Mouse (Mus musculus): ENCODE measurements around the gene C1qb. TPM values are rescaled to one million over a fixed set of nuclear protein-coding genes. Genes with fewer than 3 reads are reported as not detected.

The C1qb gene
- polyA plus RNA-seq, 1 experiment from 2014 or later, result 71.1 TPM

GRCm38 (mm10) chr4:136917165-136917524 lies 31.2 kb upstream of the C1qb start:
- no peak overlapping the region for H3K27ac ChIP-seq (ENCODE audit: low read length)
- no peaks in the 10 kb centered on the region for H3K9me3 ChIP-seq (ENCODE audit: control insufficient read depth, low read depth, low read length)
- 0 out of 2 replicates have a peak, but pooled peaks cover 2% of the 10 kb centered on the region for H3K27me3 ChIP-seq (ENCODE audit: control insufficient read depth, insufficient read depth, low read length)
- H3K9ac ChIP-seq (replicated peaks; ENCODE audit: low read depth, low read length), result no peak overlapping the region
- no peak overlapping the region for H3K4me3 ChIP-seq (ENCODE audit: low read depth, low read length)
- WGBS, result 27% methylated on average over 7 of the region's 7 CpGs
- no peak overlapping the region for H3K4me2 ChIP-seq (replicated peaks; ENCODE audit: low read depth, low read length)
- ATAC-seq (ENCODE audit: insufficient number of reproducible peaks, insufficient read depth, low FRiP score, low read depth), result no peak; the same call in 1 of the 2 replicates
- H3K36me3 ChIP-seq (ENCODE audit: control insufficient read depth, insufficient read depth, low read length), result no peaks in the 10 kb centered on the region
- no peaks in the 10 kb centered on the region for H3K4me1 ChIP-seq (ENCODE audit: control insufficient read depth, insufficient read depth, low read length)

DNA sequence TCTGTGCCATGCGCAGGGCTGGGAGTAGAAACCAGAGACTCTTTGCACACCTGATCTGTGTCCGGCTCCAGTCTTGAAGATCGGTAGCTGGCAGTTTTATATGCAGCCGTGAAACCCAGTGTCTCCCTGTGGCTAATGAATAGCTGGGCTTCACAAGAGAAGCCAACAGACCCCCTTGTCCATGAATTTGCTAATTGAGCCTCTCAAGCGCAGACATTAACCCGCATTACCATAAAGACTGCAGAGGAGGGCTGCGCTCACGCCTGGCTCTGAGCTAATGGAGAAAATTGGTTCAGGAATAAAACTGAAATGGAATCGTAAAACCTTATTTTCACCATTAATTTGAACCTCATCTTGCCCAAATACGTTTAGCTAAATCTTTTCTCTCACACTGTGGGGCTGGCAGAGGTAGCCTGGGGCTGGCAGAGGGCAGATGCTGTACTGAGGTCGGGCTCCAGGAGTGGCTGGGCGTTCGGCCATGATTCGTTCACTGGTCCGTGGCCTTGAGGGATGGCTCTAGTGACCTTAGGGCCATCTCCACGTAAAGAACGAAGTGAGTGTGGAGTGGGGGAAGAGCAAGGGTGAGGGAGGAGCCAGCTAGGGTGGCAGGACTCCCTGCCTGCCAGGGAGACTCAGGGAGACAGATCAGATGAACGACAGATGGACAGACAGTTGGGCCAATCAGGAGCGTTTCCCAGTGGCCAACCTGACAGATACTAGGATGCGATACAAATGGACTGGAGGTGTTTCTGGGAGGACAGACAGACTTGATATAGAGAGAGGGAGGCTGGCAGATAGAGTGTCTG lies 30.6 kb upstream of the C1qb start:
- no peaks in the 10 kb centered on the region for H3K36me3 ChIP-seq (ENCODE audit: control insufficient read depth, insufficient read depth, low read length)
- 0 out of 2 replicates have a peak, but pooled peaks cover 3% of the 10 kb centered on the region for H3K27me3 ChIP-seq (ENCODE audit: control insufficient read depth, insufficient read depth, low read length)
- H3K4me2 ChIP-seq (replicated peaks; ENCODE audit: low read depth, low read length), result no peak overlapping the region
- no peak overlapping the region for H3K9ac ChIP-seq (replicated peaks; ENCODE audit: low read depth, low read length)
- H3K4me3 ChIP-seq (ENCODE audit: low read depth, low read length), result no peak overlapping the region
- ATAC-seq (ENCODE audit: insufficient number of reproducible peaks, insufficient read depth, low FRiP score, low read depth), result no peak
- no peaks in the 10 kb centered on the region for H3K4me1 ChIP-seq (ENCODE audit: control insufficient read depth, insufficient read depth, low read length)
- WGBS, result 64% methylated on average over 20 of the region's 20 CpGs
- no peaks in the 10 kb centered on the region for H3K9me3 ChIP-seq (ENCODE audit: control insufficient read depth, low read depth, low read length)
- H3K27ac ChIP-seq (ENCODE audit: low read length), result no peak overlapping the region

GRCm38 (mm10) chr4:136912841-136913240 lies 26.9 kb upstream of the C1qb start:
- Histone ChIP-seq H3K36me3 (ENCODE audit: control insufficient read depth, insufficient read depth, low read length) (no peaks in the 10 kb centered on the region), H3K4me3 (ENCODE audit: low read depth, low read length) (no peak overlapping the region), H3K27me3 (ENCODE audit: control insufficient read depth, insufficient read depth, low read length) (peaks cover 6% of the 10 kb centered on the region; the same call in 1 of the 2 replicates), H3K27ac (ENCODE audit: low read length) (no peak overlapping the region), H3K4me2 (replicated peaks; ENCODE audit: low read depth, low read length) (no peak overlapping the region), H3K9ac (replicated peaks; ENCODE audit: low read depth, low read length) (no peak overlapping the region), H3K9me3 (ENCODE audit: control insufficient read depth, low read depth, low read length) (no peaks in the 10 kb centered on the region), H3K4me1 (ENCODE audit: control insufficient read depth, insufficient read depth, low read length) (no peaks in the 10 kb centered on the region)
- ATAC-seq (ENCODE audit: insufficient number of reproducible peaks, insufficient read depth, low FRiP score, low read depth), result no peak
- WGBS, result 17% methylated on average over 9 of the region's 9 CpGs

DNA sequence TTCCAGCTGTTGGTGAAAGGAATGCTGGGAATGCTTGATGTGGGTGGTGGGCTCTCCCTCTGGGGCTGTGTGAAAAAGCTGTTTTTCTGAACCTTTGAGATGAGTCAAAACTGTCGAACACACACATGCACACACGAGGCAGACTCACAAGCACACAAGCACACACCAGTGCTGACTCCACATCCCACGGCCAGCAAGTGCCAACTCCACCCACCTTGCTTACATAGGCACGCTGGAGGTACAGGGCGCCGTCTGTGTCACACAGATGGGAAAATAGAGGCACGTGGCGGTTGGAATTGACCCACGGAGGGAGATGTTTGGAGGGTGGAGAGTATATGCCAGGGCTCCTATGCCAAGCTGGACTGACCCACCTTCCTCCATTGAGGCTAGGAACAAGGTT lies 25.8 kb upstream of the C1qb start:
- H3K27me3 ChIP-seq (ENCODE audit: control insufficient read depth, insufficient read depth, low read length), result peaks cover 6% of the 10 kb centered on the region; the same call in 1 of the 2 replicates
- no peaks in the 10 kb centered on the region for H3K4me1 ChIP-seq (ENCODE audit: control insufficient read depth, insufficient read depth, low read length)
- no peak overlapping the region for H3K4me2 ChIP-seq (replicated peaks; ENCODE audit: low read depth, low read length)
- H3K9ac ChIP-seq (replicated peaks; ENCODE audit: low read depth, low read length), result no peak overlapping the region
- no peak for ATAC-seq (ENCODE audit: insufficient number of reproducible peaks, insufficient read depth, low FRiP score, low read depth)
- no peaks in the 10 kb centered on the region for H3K36me3 ChIP-seq (ENCODE audit: control insufficient read depth, insufficient read depth, low read length)
- WGBS, result 43% methylated on average over 9 of the region's 9 CpGs
- H3K27ac ChIP-seq (ENCODE audit: low read length), result no peak overlapping the region
- no peaks in the 10 kb centered on the region for H3K9me3 ChIP-seq (ENCODE audit: control insufficient read depth, low read depth, low read length)
- H3K4me3 ChIP-seq (ENCODE audit: low read depth, low read length), result no peak overlapping the region

- Histone ChIP-seq H3K27ac (ENCODE audit: low read length) (no peak overlapping the region), H3K4me2 (replicated peaks; ENCODE audit: low read depth, low read length) (no peak overlapping the region), H3K36me3 (ENCODE audit: control insufficient read depth, insufficient read depth, low read length) (no peaks in the 10 kb centered on the region), H3K4me1 (ENCODE audit: control insufficient read depth, insufficient read depth, low read length) (no peaks in the 10 kb centered on the region), H3K9me3 (ENCODE audit: control insufficient read depth, low read depth, low read length) (no peaks in the 10 kb centered on the region), H3K4me3 (ENCODE audit: low read depth, low read length) (no peak overlapping the region), H3K9ac (replicated peaks; ENCODE audit: low read depth, low read length) (no peak overlapping the region), H3K27me3 (ENCODE audit: control insufficient read depth, insufficient read depth, low read length) (peaks cover 7% of the 10 kb centered on the region)
- ATAC-seq (ENCODE audit: insufficient number of reproducible peaks, insufficient read depth, low FRiP score, low read depth), result no peak
- 8% methylated on average over 17 of the region's 17 CpGs for WGBS
These were observed 25.2 kb upstream of the C1qb start for GRCm38 (mm10) chr4:136911211-136911646.

- H3K27me3 ChIP-seq (ENCODE audit: control insufficient read depth, insufficient read depth, low read length), result peaks cover 22% of the 10 kb centered on the region
- no peak for ATAC-seq (ENCODE audit: insufficient number of reproducible peaks, insufficient read depth, low FRiP score, low read depth)
- no peaks in the 10 kb centered on the region for H3K4me1 ChIP-seq (ENCODE audit: control insufficient read depth, insufficient read depth, low read length)
These were observed 21.8 kb upstream of the C1qb start for GRCm38 (mm10) chr4:136907809-136908208.

GRCm38 (mm10) chr4:136907033-136907432 lies 21.0 kb upstream of the C1qb start:
- H3K4me3 ChIP-seq (ENCODE audit: low read depth, low read length), result no peak overlapping the region
- no peaks in the 10 kb centered on the region for H3K4me1 ChIP-seq (ENCODE audit: control insufficient read depth, insufficient read depth, low read length)
- no peak overlapping the region for H3K4me2 ChIP-seq (replicated peaks; ENCODE audit: low read depth, low read length)
- H3K9me3 ChIP-seq (ENCODE audit: control insufficient read depth, low read depth, low read length), result no peaks in the 10 kb centered on the region
- no peaks in the 10 kb centered on the region for H3K36me3 ChIP-seq (ENCODE audit: control insufficient read depth, insufficient read depth, low read length)
- no peak for ATAC-seq (ENCODE audit: insufficient number of reproducible peaks, insufficient read depth, low FRiP score, low read depth)
- WGBS, result 12% methylated on average over 7 of the region's 7 CpGs
- no peak overlapping the region for H3K27ac ChIP-seq (ENCODE audit: low read length)
- no peak overlapping the region for H3K9ac ChIP-seq (replicated peaks; ENCODE audit: low read depth, low read length)
- peaks cover 19% of the 10 kb centered on the region for H3K27me3 ChIP-seq (ENCODE audit: control insufficient read depth, insufficient read depth, low read length)

More at GRCm38 (mm10) chr4:136907809-136908208, 21.8 kb upstream of the C1qb start:
- no peak overlapping the region for H3K27ac ChIP-seq (ENCODE audit: low read length)
- no peak overlapping the region for H3K4me2 ChIP-seq (replicated peaks; ENCODE audit: low read depth, low read length)
- no peak overlapping the region for H3K4me3 ChIP-seq (ENCODE audit: low read depth, low read length)
- no peak overlapping the region for H3K9ac ChIP-seq (replicated peaks; ENCODE audit: low read depth, low read length)
- H3K9me3 ChIP-seq (ENCODE audit: control insufficient read depth, low read depth, low read length), result no peaks in the 10 kb centered on the region
- no peaks in the 10 kb centered on the region for H3K36me3 ChIP-seq (ENCODE audit: control insufficient read depth, insufficient read depth, low read length)

DNA sequence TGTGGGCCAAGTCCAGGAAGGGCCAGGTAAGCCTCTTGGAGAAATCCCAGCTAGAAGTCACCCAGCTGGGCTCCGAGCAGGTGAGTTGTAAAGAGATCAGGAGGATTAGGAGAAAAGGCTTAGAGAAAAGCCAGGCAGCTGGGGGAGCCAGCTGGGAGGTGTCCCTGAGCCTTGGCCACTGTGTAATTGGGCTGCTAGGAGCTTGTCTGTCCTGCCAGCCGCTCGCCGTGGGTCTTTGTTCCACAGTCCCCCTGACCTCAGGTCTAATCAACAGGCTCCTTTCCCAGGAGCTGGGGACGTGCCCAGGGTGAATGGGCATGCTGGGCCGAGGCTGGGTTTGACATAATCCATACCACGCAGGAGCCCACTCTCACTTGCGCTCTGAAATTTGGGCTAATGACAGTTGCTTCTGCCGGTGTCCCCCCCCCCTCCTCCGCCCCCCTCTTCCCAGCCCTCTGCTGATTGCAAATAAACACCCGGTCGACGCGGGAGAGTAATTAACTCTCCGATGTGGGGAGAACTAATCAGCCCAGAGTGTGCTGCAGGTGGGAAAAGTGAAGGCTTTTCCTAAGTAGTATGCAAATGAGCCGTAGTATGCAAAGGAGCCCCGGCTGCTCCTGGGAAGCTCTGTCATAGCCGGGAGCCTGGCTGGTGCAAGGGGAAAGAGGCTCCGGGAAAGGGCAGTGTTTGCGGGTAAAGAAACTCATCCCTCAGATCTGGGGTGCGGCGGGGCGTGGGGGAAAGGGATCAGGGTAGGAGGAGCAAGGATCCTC lies 19.0 kb upstream of the C1qb start:
- 2% methylated on average over 22 of the region's 23 CpGs for WGBS

More for the DNA sequence above, 19.0 kb upstream of the C1qb start:
- no peak overlapping the region for H3K27ac ChIP-seq (ENCODE audit: low read length)
- no peak for ATAC-seq (ENCODE audit: insufficient number of reproducible peaks, insufficient read depth, low FRiP score, low read depth)
- H3K4me1 ChIP-seq (ENCODE audit: control insufficient read depth, insufficient read depth, low read length), result no peaks in the 10 kb centered on the region
- H3K4me3 ChIP-seq (ENCODE audit: low read depth, low read length), result no peak overlapping the region
- H3K9me3 ChIP-seq (ENCODE audit: control insufficient read depth, low read depth, low read length), result no peaks in the 10 kb centered on the region
- peaks cover 16% of the 10 kb centered on the region; the same call in 1 of the 2 replicates for H3K27me3 ChIP-seq (ENCODE audit: control insufficient read depth, insufficient read depth, low read length)
- H3K9ac ChIP-seq (replicated peaks; ENCODE audit: low read depth, low read length), result no peak overlapping the region
- H3K36me3 ChIP-seq (ENCODE audit: control insufficient read depth, insufficient read depth, low read length), result no peaks in the 10 kb centered on the region
- H3K4me2 ChIP-seq (replicated peaks; ENCODE audit: low read depth, low read length), result no peak overlapping the region

Measured in stomach, embryonic 14.5 days (tissue).